Mouse (Mus musculus) liver, embryonic 16.5 days (tissue): Measurements from ENCODE around the gene Znrf3. TPM values are rescaled to one million over a fixed set of nuclear protein-coding genes. Genes with fewer than 3 reads are reported as not detected.
"Not testable (repeated sequence)": the region's sequence is repeated elsewhere in the genome, so short reads cannot be mapped to it uniquely, and the experiment has no call there.

Experiments used
- ATAC-seq: fragments of 200-750 bp; cut with Nextera tagmentation; 2 replicates; pipeline ENCODE4 v1.8.0; 2017; ENCODE audit warnings: low read depth, mild to moderate bottlenecking, moderate number of reproducible peaks, moderate library complexity
- H3K27ac ChIP-seq: fragments of 300-500 bp; sonication (generic); 2 replicates; pipeline ENCODE4 v1.5.1; 2014; ENCODE audit warnings: mild to moderate bottlenecking, low read length
- H3K27me3 ChIP-seq: fragments of 300-500 bp; sonication (generic); 2 replicates; pipeline ENCODE4 v1.6.1; 2014; ENCODE audit warnings: low read depth, low read length, mixed read lengths; ENCODE audit not compliant: control insufficient read depth, insufficient read depth
- H3K36me3 ChIP-seq: fragments of 300-500 bp; sonication (generic); 2 replicates; pipeline ENCODE4 v1.6.1; 2014; ENCODE audit warnings: mild to moderate bottlenecking; ENCODE audit not compliant: control insufficient read depth, insufficient read depth
- H3K4me1 ChIP-seq: fragments of 300-500 bp; sonication (generic); 2 replicates; pipeline ENCODE4 v1.6.1; 2014; ENCODE audit warnings: low read depth, low read length, mixed read lengths; ENCODE audit not compliant: control insufficient read depth
- H3K4me2 ChIP-seq: fragments of 300-500 bp; sonication (generic); 2 replicates; pipeline ENCODE4 v1.6.1; 2014; ENCODE audit warnings: low read depth, low read length, mixed read lengths
- H3K4me3 ChIP-seq: fragments of 300-500 bp; sonication (generic); 2 replicates; pipeline ENCODE4 v1.5.1; 2014; ENCODE audit warnings: low read depth, mild to moderate bottlenecking, low read length
- H3K9ac ChIP-seq: fragments of 300-500 bp; sonication (generic); 2 replicates; pipeline ENCODE4 v1.6.1; 2014; ENCODE audit warnings: low read depth, low read length
- H3K9me3 ChIP-seq: fragments of 300-500 bp; sonication (generic); replicated peaks from 2 replicates; pipeline ENCODE4 v1.6.1; 2016; ENCODE audit warnings: low read length; ENCODE audit not compliant: control insufficient read depth
- WGBS: fragments of 180-500 bp; shearing (Covaris S2); extraction: QIAGEN DNeasy Blood & Tissue Kit; methylation state at CpG from one replicate; pipeline ENCODE4 v1.1.7; 2014; ENCODE audit not compliant: insufficient replicate concordance; 5-methylcytosine and 5-hydroxymethylcytosine counted together
- polyA plus RNA-seq: library from polyadenylated mRNA; unstranded; fragments of >200 nt; fragmentation: Nextera tagmentation; extraction: Ambion mirVana; gene quantifications from 2 replicates; pipeline ENCODE4 v1.2.1, GENCODE M21; 2015

Znrf3 gene
- 2.9 and 3.1 TPM in 2 replicates for polyA plus RNA-seq

- Histone ChIP-seq H3K27ac (peak within 1 kb of the TSS; percentile 53), H3K9ac (peak within 1 kb of the TSS; percentile 75), H3K27me3 (peaks cover 11% of the 10 kb centered on the region), H3K36me3 (no peaks in the 10 kb centered on the region), H3K9me3 (no peaks in the 10 kb centered on the region), H3K4me3 (peak within 1 kb of the TSS; percentile 77), H3K4me2 (peak within 1 kb of the TSS; percentile 100), H3K4me1 (peaks cover 22% of the 10 kb centered on the region)
- WGBS: under 1% methylated on average over 67 of the region's 106 CpGs
- peak; percentile 91 for ATAC-seq
These were observed at the start of gene Znrf3 for GRCm38 (mm10) chr11:5444599-5445451. Znrf3 (minus strand) TSS chr11:5444847.

DNA sequence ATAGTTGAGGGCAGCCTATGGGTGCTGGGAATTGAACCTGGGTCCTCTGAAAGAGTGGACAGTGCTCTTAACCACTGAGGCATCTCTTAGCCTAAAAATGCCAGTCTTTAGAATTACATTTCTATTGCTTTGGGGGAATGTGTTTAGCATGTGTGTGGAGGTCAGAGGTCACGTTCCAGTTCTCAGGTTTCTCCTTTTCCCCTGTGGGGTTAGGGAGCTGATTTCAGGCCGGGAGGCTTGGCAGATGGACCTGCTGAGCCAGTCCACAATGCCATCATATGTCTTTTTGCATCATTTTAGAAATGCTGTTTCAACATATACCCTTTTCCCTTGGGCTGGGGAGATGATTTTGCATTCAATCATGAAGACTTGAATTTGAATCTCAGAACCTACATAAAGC, 49.2 kb upstream of the Znrf3 start:
- H3K27me3 ChIP-seq: no peaks in the 10 kb centered on the region
- peaks cover 2% of the 10 kb centered on the region; the same call in 1 of the 2 replicates for H3K4me1 ChIP-seq
- no peaks in the 10 kb centered on the region for H3K36me3 ChIP-seq
- ATAC-seq: no peak
- no peak overlapping the region for H3K4me2 ChIP-seq
- 33% methylated on average over 2 of the region's 2 CpGs for WGBS
- H3K4me3 ChIP-seq: no peak overlapping the region
- no peak overlapping the region for H3K9ac ChIP-seq
- no peak overlapping the region for H3K27ac ChIP-seq
- no peaks in the 10 kb centered on the region for H3K9me3 ChIP-seq

DNA sequence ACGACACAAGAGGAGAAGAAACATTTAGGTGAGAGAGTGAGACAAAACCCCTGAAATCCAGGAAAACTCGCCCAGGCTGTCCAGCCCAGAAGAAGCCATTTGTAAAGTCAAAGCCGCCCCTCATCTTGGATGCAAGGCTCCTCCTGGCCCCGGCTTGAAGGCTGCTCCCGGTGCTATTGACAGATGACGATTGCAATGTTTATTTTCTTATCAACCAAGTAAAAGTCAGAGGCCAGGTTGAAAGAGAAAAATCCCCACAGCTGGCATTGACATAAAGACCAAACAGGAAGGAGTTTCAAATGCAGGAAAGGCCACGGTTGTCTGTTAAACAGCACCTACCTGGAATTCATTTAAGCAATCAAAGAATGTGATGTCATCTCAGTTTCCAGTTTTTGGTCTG, 47.3 kb upstream of the Znrf3 start:
- Histone ChIP-seq H3K36me3 (no peaks in the 10 kb centered on the region), H3K9ac (no peak overlapping the region), H3K27me3 (no peaks in the 10 kb centered on the region), H3K4me2 (no peak overlapping the region), H3K27ac (no peak overlapping the region; the same call in 1 of the 2 replicates), H3K9me3 (no peaks in the 10 kb centered on the region), H3K4me1 (no peaks in the 10 kb centered on the region), H3K4me3 (no peak overlapping the region)
- WGBS: 48% methylated on average over 7 of the region's 7 CpGs
- no peak for ATAC-seq

DNA sequence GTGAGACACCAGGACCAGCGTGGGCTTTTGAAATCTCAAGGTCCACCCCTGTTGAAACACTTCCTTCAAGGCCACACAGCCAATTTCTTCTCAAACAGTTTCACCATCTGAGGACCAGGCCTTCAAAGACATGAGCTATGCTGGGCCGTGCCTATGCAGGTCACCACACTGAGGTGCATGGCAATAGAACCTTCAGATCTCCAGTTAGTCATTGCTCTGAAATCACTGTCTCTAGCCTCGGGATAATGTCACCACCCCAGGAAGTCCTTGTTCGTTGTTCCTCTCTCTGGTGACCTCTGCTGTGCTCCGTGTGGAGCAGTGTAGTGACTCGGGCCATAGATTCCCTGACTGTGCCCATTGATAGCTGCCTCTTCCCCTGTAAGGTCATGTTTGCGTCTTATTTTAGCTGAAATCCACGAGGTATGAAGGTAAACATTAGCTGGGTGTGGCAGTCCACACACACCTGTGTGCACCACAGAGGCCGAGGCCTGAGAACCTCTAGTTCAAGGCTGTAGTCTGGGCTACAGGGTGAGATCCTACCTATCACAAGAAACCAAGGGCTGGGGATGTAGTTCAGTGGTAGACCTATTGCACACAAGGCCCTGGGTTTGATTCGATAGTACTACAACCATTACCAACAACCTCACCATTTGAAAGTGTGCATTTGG, 46.5 kb upstream of the Znrf3 start:
- Histone ChIP-seq H3K9ac (no peak overlapping the region), H3K4me3 (no peak overlapping the region), H3K4me1 (peaks cover 3% of the 10 kb centered on the region; the same call in 1 of the 2 replicates), H3K9me3 (no peaks in the 10 kb centered on the region), H3K27ac (no peak overlapping the region), H3K36me3 (no peaks in the 10 kb centered on the region), H3K27me3 (no peaks in the 10 kb centered on the region), H3K4me2 (no peak overlapping the region)
- 57% methylated on average over 10 of the region's 10 CpGs for WGBS
- no peak for ATAC-seq

- H3K9ac ChIP-seq, H3K27me3 ChIP-seq, H3K4me2 ChIP-seq, H3K4me1 ChIP-seq, H3K27ac ChIP-seq, ATAC-seq, H3K4me3 ChIP-seq, H3K36me3 ChIP-seq, H3K9me3 ChIP-seq: not testable (repeated sequence)
- 77% methylated on average over 10 of the region's 10 CpGs for WGBS
These were observed 44.8 kb upstream of the Znrf3 start for GRCm38 (mm10) chr11:5489433-5489832.

GRCm38 (mm10) chr11:5485193-5486011, 40.8 kb upstream of the Znrf3 start:
- peak overlapping the region; percentile 58 for H3K27ac ChIP-seq
- peak overlapping the region; percentile 66 for H3K4me3 ChIP-seq
- ATAC-seq: peak; percentile 80
- no peaks in the 10 kb centered on the region for H3K9me3 ChIP-seq
- peak overlapping the region; percentile 85 for H3K4me2 ChIP-seq
- H3K9ac ChIP-seq: peak overlapping the region; percentile 71
- H3K4me1 ChIP-seq: peaks cover 10% of the 10 kb centered on the region
- H3K27me3 ChIP-seq: no peaks in the 10 kb centered on the region
- H3K36me3 ChIP-seq: no peaks in the 10 kb centered on the region
- 10% methylated on average over 15 of the region's 15 CpGs for WGBS

GRCm38 (mm10) chr11:5482581-5482980, 37.9 kb upstream of the Znrf3 start:
- ATAC-seq: no peak
- no peak overlapping the region for H3K27ac ChIP-seq

DNA sequence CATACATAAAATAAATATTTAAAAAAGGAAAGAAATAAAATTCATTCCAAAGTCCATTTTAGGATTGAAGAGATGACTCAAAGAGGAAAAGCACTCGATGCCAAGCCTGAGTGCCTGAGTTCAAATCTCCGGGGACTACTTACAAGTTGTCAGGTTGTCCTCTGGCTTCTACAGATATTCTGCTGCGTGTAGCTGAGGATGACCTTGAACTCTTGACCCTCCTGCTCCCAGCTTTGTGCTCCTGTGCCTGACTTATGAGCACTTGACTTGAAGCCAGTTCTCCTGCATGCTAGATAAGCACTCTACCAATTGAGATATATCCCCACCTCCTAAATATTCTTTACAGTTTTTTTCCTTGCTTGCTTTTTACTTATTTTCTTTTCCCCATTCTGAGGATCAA, 34.2 kb upstream of the Znrf3 start:
- ATAC-seq: no peak
- Histone ChIP-seq H3K9ac (no peak overlapping the region), H3K4me3 (no peak overlapping the region), H3K4me1 (no peaks in the 10 kb centered on the region), H3K4me2 (no peak overlapping the region), H3K27me3 (no peaks in the 10 kb centered on the region), H3K36me3 (no peaks in the 10 kb centered on the region), H3K9me3 (no peaks in the 10 kb centered on the region), H3K27ac (no peak overlapping the region)
- 74% methylated on average over 3 of the region's 3 CpGs for WGBS

More at GRCm38 (mm10) chr11:5482581-5482980, 37.9 kb upstream of the Znrf3 start:
- no peaks in the 10 kb centered on the region for H3K36me3 ChIP-seq
- peaks cover 10% of the 10 kb centered on the region for H3K4me1 ChIP-seq
- H3K4me2 ChIP-seq: no peak overlapping the region
- H3K9ac ChIP-seq: no peak overlapping the region
- WGBS: 77% methylated on average over 13 of the region's 13 CpGs
- no peak overlapping the region for H3K4me3 ChIP-seq
- H3K9me3 ChIP-seq: no peaks in the 10 kb centered on the region
- H3K27me3 ChIP-seq: no peaks in the 10 kb centered on the region
